Mouse (Mus musculus) heart, postnatal 0 days (tissue): Measurements from ENCODE around the gene Dlx5.

Source experiments
- CTCF ChIP-seq: IDR thresholded peaks from 2 replicates; pipeline ENCODE4 v1.5.1; 2016; ENCODE audit warnings: antibody characterized with exemption, control low read depth, low read depth
- EP300 ChIP-seq: IDR thresholded peaks from 2 replicates; pipeline ENCODE4 v1.6.1; 2016; ENCODE audit warnings: antibody characterized with exemption, low read depth

DNA sequence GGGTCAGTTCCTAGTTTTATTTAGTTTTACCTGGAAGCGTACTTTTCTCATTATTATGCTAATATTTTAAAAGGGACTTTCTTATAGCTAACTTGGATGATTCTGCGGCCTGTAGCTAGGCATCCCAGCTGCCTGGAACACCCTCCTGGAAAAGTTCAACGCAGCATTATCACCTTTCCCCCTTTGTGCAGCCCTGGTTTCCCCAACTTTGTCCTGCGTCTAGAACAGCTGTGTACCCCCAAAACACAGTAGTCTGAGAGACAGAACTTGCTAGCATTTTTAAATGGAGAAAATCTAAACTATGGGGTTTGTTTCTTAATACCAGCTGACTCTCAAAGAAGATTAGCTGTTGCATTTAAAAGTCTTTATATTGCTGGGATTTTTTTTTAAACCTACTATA is 33.3 kb downstream of the Dlx5 start:
- TF ChIP-seq CTCF (no peak), EP300 (no peak)
